Mouse (Mus musculus) spleen, adult 2 months (tissue): ENCODE data around the gene Hmcn2. TPM values are rescaled to one million over a fixed set of nuclear protein-coding genes. Genes with fewer than 3 reads are reported as not detected.

Source experiments
- DNase-seq, 2 experiments: peaks; one replicate each; pipeline versions ENCODE4 v3.0.0 to v3.0.0-alpha.2; 2012 to 2021; ENCODE audit warnings: low spot score in 2 of 2, low read depth in 1 of 2
- H3K27ac ChIP-seq: fragments of 200-500 bp; 2 replicates; pipeline ENCODE4 v1.5.1; 2012; ENCODE audit warnings: low read length, inconsistent platforms; ENCODE audit not compliant: insufficient read depth
- H3K27me3 ChIP-seq: fragments of 200-500 bp; 2 replicates; pipeline ENCODE4 v1.6.1; 2012; ENCODE audit warnings: mild to moderate bottlenecking, moderate library complexity, low read length, inconsistent platforms; ENCODE audit not compliant: control insufficient read depth, insufficient read depth
- H3K36me3 ChIP-seq: fragments of 200-500 bp; 2 replicates; pipeline ENCODE4 v1.6.1; 2012; ENCODE audit warnings: mild to moderate bottlenecking, low read length, inconsistent platforms; ENCODE audit not compliant: control insufficient read depth, insufficient read depth
- H3K4me1 ChIP-seq: fragments of 200-500 bp; 2 replicates; pipeline ENCODE4 v1.6.1; 2011; ENCODE audit warnings: inconsistent platforms; ENCODE audit not compliant: control insufficient read depth, insufficient read depth, insufficient read length
- H3K4me3 ChIP-seq: fragments of 200-500 bp; 2 replicates; pipeline ENCODE4 v1.5.1; 2011; ENCODE audit warnings: mild to moderate bottlenecking, inconsistent platforms; ENCODE audit not compliant: insufficient read depth, insufficient read length; ENCODE audit errors: extremely low read depth
- CTCF ChIP-seq: fragments of 200-500 bp; IDR thresholded peaks from 2 replicates; pipeline ENCODE4 v1.5.1; 2011; ENCODE audit warnings: mild to moderate bottlenecking, inconsistent platforms; ENCODE audit not compliant: insufficient read depth, insufficient read length, insufficient replicate concordance; ENCODE audit errors: extremely low read depth
- POLR2A ChIP-seq: fragments of 200-500 bp; IDR thresholded peaks from 2 replicates; pipeline ENCODE4 v1.6.1; 2011; ENCODE audit warnings: low read depth, low read length, inconsistent platforms
- WGBS: fragments of 180-500 bp; shearing (Covaris S2); methylation state at CpG from one replicate; pipeline ENCODE4 v1.1.7; 2018; 5-methylcytosine and 5-hydroxymethylcytosine counted together
- polyA plus RNA-seq: library from polyadenylated mRNA; depleted of rRNA; stranded (reverse); fragments of >200 nt; gene quantifications from 2 replicates; pipeline ENCODE4 v1.2.3, GENCODE M21; 2012

The Hmcn2 gene
- polyA plus RNA-seq, 1 experiment, result 1.1 TPM

GRCm38 (mm10) chr2:31472406-31473065 lies 158.3 kb downstream of the Hmcn2 start:
- TF ChIP-seq CTCF, result peak; percentile 27; the same call in 1 of the 2 replicates
- TF ChIP-seq POLR2A, result no peak
- no peak overlapping the region for H3K27ac ChIP-seq
- 47% methylated on average over 10 of the region's 10 CpGs for WGBS
- no peaks in the 10 kb centered on the region for H3K27me3 ChIP-seq
- peaks cover 5% of the 10 kb centered on the region; the same call in 1 of the 2 replicates for H3K4me1 ChIP-seq
- no peak overlapping the region for H3K4me3 ChIP-seq
- H3K36me3 ChIP-seq, result no peaks in the 10 kb centered on the region
- DNase-seq, result peak; percentile 64 to 69

- peak in 1 of 2 experiments; percentile 29 for DNase-seq
- H3K4me3 ChIP-seq, result no peak overlapping the region
- 81% methylated on average over 4 of the region's 4 CpGs for WGBS
- H3K27ac ChIP-seq, result no peak overlapping the region
- no peaks in the 10 kb centered on the region for H3K36me3 ChIP-seq
- TF ChIP-seq POLR2A (no peak), CTCF (peak; percentile 43; the same call in 1 of the 2 replicates)
- peaks cover 5% of the 10 kb centered on the region; the same call in 1 of the 2 replicates for H3K4me1 ChIP-seq
- H3K27me3 ChIP-seq, result no peaks in the 10 kb centered on the region
Observed at GRCm38 (mm10) chr2:31473941-31474340, 159.7 kb downstream of the Hmcn2 start.

- no peaks in the 10 kb centered on the region for H3K27me3 ChIP-seq
- WGBS, result 90% methylated on average over 5 of the region's 5 CpGs
- no peak overlapping the region for H3K4me3 ChIP-seq
- 0 out of 2 replicates have a peak, but pooled peaks cover 1% of the 10 kb centered on the region for H3K36me3 ChIP-seq
- no peak for DNase-seq
- no peak overlapping the region for H3K27ac ChIP-seq
- no peak for TF ChIP-seq CTCF
- no peak for TF ChIP-seq POLR2A
- peaks cover 3% of the 10 kb centered on the region; the same call in 1 of the 2 replicates for H3K4me1 ChIP-seq
Observed at GRCm38 (mm10) chr2:31474686-31475085, 160.5 kb downstream of the Hmcn2 start.

GRCm38 (mm10) chr2:31476107-31476820 lies 162.0 kb downstream of the Hmcn2 start:
- no peak for DNase-seq
- WGBS, result 94% methylated on average over 10 of the region's 10 CpGs
- H3K27me3 ChIP-seq, result no peaks in the 10 kb centered on the region
- 0 out of 2 replicates have a peak, but pooled peaks cover 3% of the 10 kb centered on the region for H3K36me3 ChIP-seq
- H3K27ac ChIP-seq, result no peak overlapping the region
- H3K4me1 ChIP-seq, result no peaks in the 10 kb centered on the region
- no peak overlapping the region for H3K4me3 ChIP-seq
- TF ChIP-seq POLR2A (no peak), CTCF (no peak)

GRCm38 (mm10) chr2:31477234-31478161 lies 163.3 kb downstream of the Hmcn2 start:
- no peak for TF ChIP-seq CTCF
- TF ChIP-seq POLR2A, result no peak
- Histone ChIP-seq H3K27me3 (no peaks in the 10 kb centered on the region), H3K27ac (no peak overlapping the region), H3K4me3 (no peak overlapping the region), H3K4me1 (no peaks in the 10 kb centered on the region), H3K36me3 (0 out of 2 replicates have a peak, but pooled peaks cover 5% of the 10 kb centered on the region)
- WGBS, result 84% methylated on average over 12 of the region's 12 CpGs
- DNase-seq, result no peak

- no peak overlapping the region for H3K27ac ChIP-seq
- H3K4me1 ChIP-seq, result no peaks in the 10 kb centered on the region
- H3K36me3 ChIP-seq, result peaks cover 8% of the 10 kb centered on the region; the same call in 1 of the 2 replicates
- no peaks in the 10 kb centered on the region for H3K27me3 ChIP-seq
- DNase-seq, result peak; percentile 60 to 75
- 48% methylated on average over 8 of the region's 8 CpGs for WGBS
- TF ChIP-seq POLR2A (no peak), CTCF (peak; percentile 78; the same call in 1 of the 2 replicates)
- H3K4me3 ChIP-seq, result no peak overlapping the region
Observed at GRCm38 (mm10) chr2:31482914-31483575, 168.8 kb downstream of the Hmcn2 start.
